Mouse (Mus musculus) right cerebral cortex, postnatal 25 days (tissue): ENCODE results near the gene Mfap5.
"Not testable (repeated sequence)": the region's sequence is repeated elsewhere in the genome, so short reads cannot be mapped to it uniquely, and the experiment has no call there.

Source experiments
- DNase-seq: peaks from one replicate; pipeline ENCODE4 v3.0.0; 2022

The Mfap5 gene

GRCm38 (mm10) chr6:122565070-122565784 lies 59.6 kb downstream of the Mfap5 start:
- no peak for DNase-seq

GRCm38 (mm10) chr6:122569113-122569512 lies 63.5 kb downstream of the Mfap5 start:
- no peak for DNase-seq

GRCm38 (mm10) chr6:122569762-122570161 lies 64.1 kb downstream of the Mfap5 start:
- DNase-seq, result no peak

GRCm38 (mm10) chr6:122570695-122571616 lies 65.3 kb downstream of the Mfap5 start:
- no peak for DNase-seq

- DNase-seq, result no peak
These were observed 65.9 kb downstream of the Mfap5 start for GRCm38 (mm10) chr6:122571617-122571959.

- DNase-seq, result not testable (repeated sequence)
These were observed 69.4 kb downstream of the Mfap5 start for GRCm38 (mm10) chr6:122575037-122575436.

GRCm38 (mm10) chr6:122577030-122577429 lies 71.4 kb downstream of the Mfap5 start:
- no peak for DNase-seq
